Mouse (Mus musculus): Measurements from ENCODE around the gene Zscan10.

GRCm38 (mm10) chr17:23604394-23604793 is 3.7 kb downstream of the Zscan10 start:
- TF ChIP-seq TAL1 (IDR thresholded peaks at IDR 0.05; ENCODE audit: low read length) (no peak), GATA1 (IDR thresholded peaks at IDR 0.05; ENCODE audit: low read length) (no peak)
